Mouse (Mus musculus): Measurements from ENCODE around the gene Pmepa1.

Pmepa1 gene

DNA sequence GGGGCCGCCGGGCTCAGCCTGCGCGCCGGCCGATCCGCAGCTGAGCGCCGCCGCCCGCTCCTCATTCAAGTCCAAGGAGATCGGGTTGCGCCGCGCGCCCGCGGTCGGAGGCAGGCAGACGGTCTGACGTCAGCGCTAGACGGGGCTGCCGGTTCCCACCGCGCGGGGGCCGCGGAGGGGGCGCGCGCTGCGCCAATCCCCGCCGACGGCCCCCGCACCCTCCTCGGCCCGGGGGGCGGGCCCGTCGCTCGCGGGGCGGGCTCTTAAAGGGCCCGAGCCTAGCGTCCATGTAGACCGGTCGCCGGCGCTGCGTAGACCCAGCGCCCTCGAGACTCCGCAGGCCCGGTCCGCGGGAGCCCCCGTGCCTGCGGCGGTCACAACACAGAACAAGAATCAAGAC, at the start of gene Pmepa1:
Gene Pmepa1 (minus strand): TSS at position 125 of the 400 bp plus-strand sequence.
- peak; percentile 100 for DNase-seq

DNA sequence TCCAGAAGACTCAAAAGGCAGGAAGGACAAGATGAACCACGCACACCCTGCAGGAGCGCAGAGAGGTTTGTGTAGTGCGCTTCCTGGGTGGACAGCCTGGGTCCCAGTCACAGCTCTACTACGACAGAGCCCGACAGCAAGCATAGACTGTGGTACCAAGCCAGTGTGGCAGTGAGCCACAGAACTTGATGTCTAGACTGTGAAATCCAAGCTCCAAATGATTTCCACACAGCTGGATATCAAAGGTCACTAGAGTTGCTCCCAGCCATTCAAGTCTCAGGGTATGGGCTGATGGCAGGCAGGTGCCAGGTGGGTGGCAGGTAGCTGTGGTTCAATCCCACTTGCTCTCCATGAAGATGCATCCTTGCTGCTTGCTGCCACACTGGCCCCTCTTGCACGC, 45.4 kb upstream of the Pmepa1 start:
- no peak for DNase-seq

DNA sequence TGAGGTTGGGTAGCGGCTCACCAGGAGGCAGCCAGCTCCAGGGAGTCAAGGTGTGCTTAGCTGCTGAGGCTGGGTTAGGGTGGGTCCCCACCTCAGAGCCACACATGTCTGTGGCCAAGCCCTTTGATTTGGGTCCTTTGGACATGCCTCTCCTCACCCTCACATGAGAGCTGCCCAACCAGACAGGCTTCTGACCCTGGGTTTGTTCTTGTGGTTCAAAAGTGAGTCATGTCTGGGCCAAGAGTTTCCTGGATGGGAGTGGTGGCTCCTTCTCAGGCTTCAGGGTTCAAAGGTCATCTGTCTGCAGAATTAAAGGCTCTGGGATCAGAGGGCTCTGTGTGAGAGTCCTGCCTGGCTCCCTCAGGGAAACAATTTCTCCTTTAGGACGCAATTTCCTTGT, 44.9 kb upstream of the Pmepa1 start:
- DNase-seq, result no peak

DNA sequence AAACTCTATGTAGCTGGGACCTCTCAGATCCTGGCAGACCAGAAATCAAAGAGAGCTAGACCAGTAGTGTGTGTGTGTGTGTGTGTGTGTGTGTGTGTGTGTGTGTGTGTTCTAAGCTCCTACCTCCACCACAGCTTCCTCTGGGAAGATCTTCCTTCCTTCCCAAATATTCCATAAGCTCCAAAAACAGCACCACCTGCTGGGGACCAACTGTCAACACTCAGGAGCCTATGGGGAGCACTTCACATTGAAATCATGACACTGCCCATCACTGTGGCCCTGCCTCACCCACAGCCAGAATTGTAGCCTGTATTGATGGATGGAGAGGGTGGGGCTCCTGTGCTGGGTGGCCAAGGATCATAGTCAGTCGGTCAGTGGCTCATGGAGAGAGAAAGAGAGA, 38.0 kb upstream of the Pmepa1 start:
- no peak for DNase-seq

DNA sequence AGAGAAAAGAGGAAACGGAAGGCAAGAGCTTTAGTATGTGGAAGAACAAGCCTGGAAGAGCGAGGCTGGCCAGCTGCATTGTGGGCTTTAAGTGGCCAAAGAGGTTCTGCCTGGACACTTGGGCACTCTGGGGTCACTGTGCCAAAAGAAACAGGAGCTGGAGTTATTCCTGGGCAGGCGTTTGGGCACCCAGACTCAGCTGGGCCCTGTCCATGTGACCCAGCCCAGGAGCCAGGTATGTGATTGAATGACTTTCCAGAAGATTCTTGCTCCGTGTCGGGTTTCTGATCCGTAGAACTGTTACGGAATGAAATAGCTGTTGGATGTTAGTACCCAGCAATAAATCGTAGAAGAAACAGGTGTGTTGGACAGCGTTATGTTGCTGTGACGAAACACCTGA, 32.2 kb upstream of the Pmepa1 start:
- no peak for DNase-seq

DNA sequence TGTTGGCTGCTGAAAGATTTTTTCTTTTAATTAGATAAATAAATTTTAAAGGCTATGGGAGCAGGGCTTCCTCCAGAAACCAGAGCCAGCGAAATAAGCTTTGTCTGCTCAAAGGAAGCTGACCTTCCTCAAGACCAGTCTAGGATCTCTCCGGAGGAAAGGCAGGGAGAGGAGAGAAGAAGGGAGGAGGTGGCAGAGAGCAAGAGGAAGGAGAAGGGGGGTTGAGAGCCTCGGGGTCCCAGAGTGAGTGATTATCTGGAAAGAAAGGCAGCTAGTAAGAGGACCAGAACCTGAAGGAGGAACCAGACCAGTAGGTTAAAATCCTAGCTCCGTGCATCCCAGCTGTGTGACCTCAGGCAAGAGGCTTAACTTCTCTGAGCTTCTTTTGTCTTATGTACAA, 31.7 kb upstream of the Pmepa1 start:
- DNase-seq, result no peak

DNA sequence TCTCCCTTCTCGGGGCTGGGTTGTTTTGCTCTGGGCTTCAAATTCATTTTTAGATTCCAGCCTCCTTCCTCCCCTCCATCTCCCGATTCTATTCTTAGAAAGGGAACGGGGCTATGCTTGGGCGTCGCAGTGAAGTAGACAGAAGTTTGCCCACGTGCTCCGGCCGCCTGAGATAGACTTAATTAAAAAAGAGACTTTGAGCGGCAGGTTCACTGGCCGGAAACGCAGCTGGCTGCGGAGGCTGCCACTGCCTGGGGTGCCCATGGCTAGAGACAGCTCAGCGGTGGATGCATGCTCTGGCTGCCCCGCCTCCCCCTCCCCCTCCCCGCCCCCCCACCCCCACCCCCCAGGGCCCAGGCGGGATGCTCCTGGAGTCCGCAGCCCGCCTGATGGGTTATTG, 31.2 kb upstream of the Pmepa1 start:
- DNase-seq, result peak; percentile 97

DNA sequence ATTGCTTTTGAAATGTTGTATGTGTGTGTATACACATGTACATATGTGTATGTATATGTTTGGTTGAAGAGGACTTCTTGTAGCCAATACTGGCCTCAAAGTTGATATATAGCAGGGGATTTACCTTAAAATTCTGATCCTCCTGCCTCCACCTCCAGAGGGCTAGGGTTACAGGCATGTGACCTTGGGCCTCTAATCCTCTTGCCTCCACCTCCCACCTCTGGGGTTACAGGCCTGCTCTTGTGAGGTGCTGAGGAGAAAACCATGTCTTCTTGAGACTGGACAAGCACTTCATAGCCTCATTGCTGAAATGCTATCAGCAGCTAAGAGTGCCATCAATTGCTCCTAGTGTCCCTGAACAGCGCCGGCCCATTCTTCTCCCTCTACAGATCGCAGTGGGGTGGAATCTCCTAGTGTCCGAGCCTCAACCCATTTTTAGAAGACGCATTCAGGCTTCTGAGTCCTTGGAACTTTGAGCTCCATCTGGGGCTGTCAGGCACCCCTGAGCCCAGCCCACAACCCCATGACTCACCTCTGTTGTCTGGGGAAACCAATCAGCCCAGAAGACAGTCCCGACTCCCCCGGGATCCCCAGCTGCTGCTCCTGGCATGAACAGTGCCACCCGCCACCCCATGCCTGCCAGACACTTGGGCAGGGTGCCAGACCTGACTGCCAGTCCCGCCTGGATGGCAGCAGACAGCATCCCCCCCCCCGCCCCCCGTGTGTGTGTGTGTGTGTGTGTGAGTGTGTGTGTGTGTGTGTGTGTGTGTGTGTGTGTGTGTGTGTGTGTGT, 30.6 kb upstream of the Pmepa1 start:
- DNase-seq, result peak; percentile 97

DNA sequence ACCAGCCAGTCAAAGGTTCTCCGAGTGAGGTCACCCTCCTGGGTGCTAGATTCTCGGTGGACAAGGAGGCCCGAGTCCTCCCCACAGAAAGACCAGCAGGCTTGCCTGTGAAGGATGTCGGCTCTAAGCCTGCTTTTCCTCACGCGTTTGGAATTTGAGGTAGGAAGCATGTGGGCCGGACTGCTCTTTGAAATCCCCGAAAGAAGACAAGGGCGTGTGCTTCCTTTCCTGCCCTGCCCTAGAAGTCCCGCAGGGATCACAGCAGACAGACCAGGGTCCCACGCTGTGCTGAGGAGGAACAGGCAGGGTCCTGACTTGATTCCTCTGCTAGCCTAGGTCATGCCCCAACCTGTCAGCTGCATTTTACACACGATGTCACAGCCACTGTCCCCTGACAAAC, 28.7 kb upstream of the Pmepa1 start:
- no peak for DNase-seq

DNA sequence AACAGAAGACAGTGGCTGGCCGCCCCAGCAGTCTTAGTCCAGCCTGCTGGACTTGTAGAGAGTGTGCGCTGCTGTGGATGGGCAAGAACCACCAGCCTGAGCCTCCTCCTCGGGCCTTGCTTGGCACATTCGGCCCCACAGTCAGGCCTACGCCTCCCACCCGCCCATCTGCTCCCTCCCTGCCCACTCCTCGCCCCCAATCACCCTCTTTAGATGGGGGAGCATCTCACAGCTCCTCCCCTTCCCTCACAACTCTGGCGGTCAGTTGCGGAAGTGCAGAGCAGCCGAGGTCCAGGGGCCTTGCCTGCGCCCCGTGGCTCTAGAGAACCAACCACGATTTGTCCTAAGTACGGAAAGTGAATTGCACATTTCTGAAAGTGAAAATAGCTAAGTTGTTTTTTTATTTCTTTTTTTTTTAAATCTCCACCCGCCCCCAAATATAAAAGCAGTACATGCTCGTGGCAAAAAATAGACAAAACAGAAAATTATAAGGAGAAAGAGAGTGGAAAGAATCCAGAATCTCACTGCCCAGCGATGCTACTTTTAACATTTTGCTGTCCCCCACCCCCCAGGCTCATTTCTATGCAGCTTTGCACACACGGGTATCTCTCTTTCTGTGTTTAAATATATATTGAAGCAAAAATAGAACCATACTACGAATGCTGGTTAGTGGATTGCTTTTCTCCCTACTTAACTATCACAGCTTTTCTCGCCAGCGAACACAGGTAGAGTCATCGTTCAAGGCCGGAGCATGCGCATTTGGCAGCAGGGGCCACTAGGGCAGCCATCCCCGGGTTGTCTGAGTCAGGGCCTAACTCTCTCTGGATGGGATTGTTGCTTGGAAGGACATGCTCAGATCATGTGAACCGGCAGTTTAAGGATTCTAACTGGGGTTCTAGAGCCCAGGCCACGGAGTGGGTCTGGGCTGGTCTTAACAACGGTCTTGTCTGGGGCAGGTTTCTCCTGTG, 24.6 kb upstream of the Pmepa1 start:
- DNase-seq, result peak; percentile 96

DNA sequence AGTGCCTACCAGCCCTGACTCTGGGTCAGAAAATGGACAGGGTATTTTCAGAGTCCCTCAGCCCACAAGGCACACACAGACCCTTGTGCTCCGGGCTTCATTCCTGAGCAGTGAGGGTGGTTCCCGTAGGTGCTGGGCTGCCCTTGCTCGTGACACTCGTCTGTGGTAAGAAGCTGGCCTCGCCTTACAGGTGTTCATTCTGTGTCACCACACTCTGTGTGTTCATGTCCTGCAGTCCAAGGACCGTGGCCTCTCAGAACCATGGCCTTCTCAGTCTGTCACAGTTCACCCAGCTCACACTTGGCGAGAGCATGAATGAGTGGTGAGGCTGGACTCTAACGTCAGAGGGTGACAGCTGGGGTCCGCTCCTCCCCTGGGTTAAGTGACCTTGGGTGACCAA, 20.1 kb upstream of the Pmepa1 start:
- no peak for DNase-seq

DNA sequence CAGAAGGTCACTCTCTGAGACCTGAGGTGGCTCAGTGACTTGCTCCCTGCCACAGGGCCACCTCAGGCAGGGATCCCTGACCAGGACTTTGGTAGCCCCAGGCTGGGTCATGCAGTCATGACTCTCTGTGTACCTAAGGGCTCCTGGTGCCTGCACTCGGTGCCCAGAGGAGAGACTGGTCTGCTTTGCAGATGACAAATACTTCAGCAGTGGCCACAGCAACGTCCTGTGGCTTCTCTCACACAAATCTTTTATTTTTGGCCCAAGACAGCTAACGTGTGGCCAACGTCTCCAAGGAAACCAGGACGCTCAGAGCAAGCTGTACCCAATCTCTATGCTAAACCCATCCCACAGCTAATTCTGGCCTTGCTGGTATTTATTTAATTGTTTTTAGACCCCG, 16.7 kb upstream of the Pmepa1 start:
- DNase-seq, result peak; percentile 90

DNA sequence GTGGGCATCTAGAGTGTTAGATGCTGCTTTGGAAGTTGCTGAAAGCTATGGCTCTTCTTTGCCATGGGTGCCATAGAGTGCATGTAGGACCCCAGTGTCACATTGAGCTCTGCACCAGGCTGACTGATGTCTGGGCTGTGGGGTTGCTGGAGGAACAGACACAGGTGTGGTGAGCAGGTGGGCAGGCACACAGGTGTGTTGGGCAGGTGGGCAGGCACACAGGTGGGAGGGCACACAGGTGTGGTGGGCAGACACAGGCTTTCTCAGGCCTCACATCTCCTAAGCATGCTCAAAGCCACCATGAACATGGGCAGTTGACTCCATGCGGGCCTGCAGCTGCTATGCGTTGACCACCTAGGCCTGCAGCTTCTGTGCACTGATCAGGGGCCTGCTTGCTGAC, 16.2 kb upstream of the Pmepa1 start:
- DNase-seq, result no peak

DNA sequence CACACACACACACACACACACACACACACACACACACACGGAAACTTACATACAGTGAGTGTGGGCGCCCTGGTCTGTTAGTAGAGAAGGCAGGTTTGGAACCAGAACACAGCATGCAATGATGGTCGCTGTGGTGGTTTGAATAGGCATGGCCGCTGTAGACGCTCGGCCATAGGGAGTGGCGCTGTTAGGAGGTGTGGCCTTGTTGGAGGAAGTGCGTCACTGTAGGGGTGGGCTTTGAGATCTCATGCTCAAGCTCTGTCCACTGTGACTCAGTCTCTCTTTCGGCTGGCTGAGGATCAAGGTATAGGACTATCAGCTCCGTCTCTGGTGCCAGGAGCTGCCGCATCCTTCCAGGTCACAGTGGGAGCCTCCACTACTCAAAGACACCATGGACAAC, 14.6 kb upstream of the Pmepa1 start:
- no peak for DNase-seq

DNA sequence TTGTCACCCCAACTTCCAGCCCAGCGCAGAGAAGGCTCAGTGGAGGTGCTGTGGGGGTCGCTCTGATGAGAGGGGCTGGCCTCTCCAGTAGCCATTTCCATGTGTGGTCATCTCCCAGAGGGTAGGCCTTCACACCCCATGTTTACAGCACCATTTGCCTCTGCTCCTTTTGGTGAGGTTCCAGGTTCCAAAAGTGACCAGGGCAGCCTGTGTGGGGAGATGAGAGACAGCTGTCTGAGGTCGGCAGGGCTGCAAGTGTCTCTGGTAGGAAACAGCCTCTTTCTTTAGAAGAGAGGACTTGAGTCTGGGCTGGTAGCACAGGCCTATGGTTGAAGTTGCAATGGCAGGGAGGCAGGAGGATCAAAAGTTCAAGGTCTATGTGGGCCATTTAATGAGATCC, 13.6 kb upstream of the Pmepa1 start:
- DNase-seq, result no peak

DNA sequence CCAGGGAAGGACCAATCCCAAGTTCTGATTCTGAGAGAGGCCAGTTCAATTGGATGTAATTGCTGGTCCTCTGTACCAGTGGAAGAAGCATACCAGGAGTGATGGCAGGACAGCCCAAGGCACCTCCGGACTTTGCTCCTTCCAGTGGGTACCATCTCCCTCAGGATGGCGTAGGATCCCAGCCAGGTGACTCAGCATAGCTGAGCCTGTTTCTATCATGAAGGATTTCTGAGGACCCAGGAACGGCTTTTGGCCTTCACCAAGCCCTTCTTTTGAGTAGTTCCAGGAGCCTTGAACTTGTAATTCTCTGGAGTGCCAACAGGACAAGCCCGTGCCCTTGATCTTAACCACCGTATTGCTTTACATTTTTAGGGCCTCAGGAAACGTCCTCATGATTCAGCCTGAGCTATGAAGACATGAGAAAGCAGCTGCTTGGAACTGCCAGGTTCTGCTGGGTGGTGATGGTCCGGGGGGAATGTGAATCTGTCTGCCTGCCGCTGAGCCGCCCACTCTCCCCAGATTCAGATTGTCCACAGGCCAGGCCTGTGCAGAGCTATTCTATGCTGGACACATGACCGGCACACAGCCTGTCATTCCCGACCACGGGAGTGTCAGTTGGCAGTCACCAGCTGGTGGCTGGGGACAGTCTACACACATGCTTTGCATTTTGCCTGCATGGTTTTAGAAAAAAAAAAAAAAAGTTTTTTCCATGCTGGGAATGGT, 9.6 kb upstream of the Pmepa1 start:
- no peak for DNase-seq

DNA sequence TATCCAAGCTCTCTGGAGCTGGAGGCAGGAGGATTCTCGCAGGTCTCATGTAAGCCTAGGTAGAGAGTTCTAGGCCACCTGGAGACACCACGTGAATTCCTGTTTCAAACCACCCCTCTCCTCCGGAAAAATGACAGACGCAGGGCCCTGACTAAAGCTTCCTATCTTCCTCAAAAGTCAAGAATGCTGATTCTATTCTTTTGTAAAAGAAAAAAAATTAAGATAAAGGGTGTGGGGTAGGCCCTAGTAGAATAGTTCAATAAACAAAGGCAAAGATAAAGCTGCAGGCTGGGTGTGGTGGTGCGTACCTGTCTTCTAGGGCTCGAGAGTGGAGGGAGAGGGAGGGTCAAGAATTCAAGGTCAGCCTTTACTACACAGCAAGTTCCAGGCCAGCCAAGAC, 8.4 kb upstream of the Pmepa1 start:
- DNase-seq, result no peak

DNA sequence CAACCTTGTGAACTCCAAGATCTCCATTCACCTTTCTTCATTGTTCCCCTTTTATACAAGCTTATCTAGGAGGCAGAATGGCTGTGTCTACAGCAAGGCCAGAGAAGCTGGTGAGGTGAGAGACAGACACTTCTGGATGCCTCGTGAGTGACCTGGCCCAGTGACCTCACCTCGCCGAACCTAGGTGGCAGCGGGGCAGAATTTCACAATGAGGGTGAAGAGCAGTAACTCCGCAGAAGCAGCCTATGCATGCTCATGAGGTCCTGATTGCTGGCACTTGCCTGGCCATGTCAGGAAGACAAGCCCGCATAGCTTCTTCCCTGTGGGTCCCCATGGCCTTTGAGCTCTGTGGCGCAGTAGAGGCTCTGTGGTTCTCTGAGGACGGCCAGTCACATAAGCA, 5.9 kb upstream of the Pmepa1 start:
- DNase-seq, result peak; percentile 88

DNA sequence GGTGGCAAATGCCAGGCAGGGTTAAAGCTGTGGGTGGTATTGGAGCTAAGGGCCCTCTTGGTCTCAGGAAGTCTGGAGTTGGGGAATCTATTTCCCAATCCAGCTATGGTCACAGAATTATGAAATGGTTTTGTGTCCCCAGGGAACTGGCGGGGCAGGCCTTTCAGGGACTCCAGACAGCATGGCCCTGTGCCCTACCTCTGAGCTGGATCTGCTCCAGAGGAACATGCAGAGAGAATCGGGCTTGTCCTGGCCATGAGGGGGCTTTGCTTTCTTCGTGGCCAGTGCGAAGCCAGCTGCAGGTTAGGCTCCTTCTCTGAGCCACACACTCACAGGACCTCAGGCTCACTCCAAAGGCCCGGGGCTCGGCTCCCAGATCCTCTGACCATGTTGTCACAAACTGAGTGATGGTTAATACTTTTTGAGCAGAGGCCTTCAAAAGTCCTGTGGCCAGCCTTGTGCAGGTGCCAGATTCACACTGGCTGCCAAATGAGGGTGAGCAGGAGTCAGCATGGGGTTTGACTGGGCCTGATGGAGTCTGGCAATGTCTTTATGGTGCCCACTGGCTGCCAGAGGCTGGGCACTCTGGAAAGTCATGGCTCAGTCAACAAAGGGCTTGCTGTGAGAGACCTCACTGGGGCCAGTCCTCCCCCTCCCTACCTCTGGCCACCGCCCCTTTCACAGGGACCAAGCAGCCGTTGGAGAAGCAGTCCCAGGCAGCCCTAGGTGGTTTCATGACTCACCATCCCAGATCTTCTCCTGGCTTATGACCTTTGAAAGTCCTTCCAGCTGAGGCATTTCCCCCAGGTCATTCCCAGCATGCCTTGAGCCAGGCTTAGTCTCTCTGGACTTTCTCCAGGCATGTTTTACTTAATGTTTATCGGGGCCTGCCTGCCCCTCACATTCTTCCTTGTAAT, 4.9 kb upstream of the Pmepa1 start:
- DNase-seq, result no peak

DNA sequence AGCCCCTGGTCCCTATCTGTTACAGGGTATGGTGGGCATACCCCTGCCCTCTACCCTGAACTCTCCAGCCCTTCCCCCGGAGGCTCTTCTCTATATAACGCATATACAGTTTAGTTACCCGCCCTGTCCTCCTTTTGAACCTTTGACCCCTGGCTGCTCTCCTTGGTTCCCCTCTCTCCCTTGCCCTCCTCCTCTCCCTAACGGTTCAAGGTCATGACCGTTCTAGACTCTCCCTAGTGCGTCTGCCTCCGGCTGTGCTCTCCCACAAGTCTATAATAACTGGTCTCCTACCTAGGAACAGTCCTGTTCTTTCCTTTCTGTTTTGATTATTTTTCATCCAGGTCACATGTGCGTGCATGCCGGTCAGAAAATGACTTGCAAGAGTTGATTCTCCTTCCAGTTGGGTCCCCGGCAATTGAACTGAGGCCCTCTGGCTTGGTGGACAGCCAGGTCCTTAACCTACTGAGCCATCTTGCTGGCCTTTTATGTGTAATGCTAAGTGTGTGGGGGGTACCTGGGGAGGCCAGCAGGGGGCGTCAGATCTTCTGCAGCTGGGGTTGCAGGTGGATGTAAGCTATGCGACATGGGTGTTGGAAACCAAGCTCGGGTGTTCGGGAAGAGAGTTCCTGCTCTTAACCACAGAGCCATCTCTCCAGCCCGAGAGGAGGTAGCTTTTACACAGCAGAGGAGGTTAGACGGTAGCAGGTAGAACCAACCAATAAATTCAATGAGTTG, 2.7 kb upstream of the Pmepa1 start:
- no peak for DNase-seq

DNA sequence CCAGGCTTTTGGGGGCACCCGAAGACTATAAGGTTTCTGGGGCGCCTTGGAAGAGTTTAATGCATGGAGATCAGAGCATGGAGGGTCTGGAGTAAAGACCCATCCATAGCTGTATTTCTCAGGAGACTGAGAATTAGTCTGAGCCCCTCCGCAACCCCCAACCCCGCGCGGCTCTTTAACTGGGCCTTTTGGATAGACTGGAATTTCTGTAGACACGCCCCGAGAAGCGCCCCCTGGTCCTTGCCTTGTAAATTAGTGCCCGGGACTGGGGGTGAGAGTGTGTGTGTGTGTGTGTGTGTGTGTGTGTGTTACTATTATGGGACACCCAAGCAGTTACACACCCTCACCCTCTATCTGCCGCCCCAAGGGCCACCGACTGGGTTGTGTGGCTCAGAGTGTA, 526 bp upstream of the Pmepa1 start:
- peak; percentile 95 for DNase-seq
